Mouse (Mus musculus) adrenal gland, postnatal 36 days (tissue): ENCODE data around the gene Epor. TPM values are rescaled to one million over a fixed set of nuclear protein-coding genes. Genes with fewer than 3 reads are reported as not detected.

Experiments
- DNase-seq, 2 experiments: peaks; one replicate each; pipeline ENCODE4 v3.0.0; 2021; ENCODE audit warnings: mixed read lengths in 1 of 2
- long read RNA-seq, 2 experiments: library from polyadenylated mRNA; stranded (forward); transcript quantifications; one replicate each; pipeline ENCODE4 v2.0.0; 2021; ENCODE audit warnings: borderline sequencing depth in 2 of 2
- total RNA-seq, 2 experiments: library from RNA; stranded (reverse); gene quantifications; 2 replicates each; pipeline ENCODE4 v1.2.3; 2021

Epor gene
- 1 to 10 TPM; 1.9 to 2.0 TPM for total RNA-seq
- long read RNA-seq, experiment 1, partial matches to known transcripts: 2 of 4 reads
- long read RNA-seq, experiment 1, other reads (novel, unspliced or antisense): 0 of 4 reads
- long read RNA-seq, experiment 2, partial matches to known transcripts: 1 of 1 reads
- long read RNA-seq, experiment 2, other reads (novel, unspliced or antisense): 0 of 1 reads

- DNase-seq: peak; percentile 37 to 73
These were observed at the start of gene Epor for GRCm38 (mm10) chr9:21963417-21963816. Epor (minus strand) TSS chr9:21963506.

DNA sequence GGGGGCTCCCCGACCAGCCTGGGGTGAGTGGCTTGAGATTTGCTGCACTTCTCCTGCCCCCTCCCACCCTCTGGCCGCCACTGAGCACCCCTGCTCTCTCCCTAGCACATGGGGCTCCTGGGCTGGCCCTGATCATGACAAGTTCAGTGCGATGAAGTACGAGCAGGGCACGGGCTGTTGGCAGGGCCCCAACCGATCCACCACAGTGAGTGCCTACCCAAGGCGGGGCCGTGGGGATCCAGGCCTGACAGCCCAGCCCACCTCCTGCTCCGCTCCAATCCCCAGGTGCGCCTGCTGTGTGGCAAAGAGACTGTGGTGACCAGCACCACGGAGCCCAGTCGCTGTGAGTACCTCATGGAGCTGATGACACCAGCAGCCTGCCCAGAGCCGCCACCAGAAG, 49.4 kb upstream of the Epor start:
- DNase-seq: no peak

- DNase-seq: no peak
These were observed 47.7 kb upstream of the Epor start for GRCm38 (mm10) chr9:22011055-22011454.

DNA sequence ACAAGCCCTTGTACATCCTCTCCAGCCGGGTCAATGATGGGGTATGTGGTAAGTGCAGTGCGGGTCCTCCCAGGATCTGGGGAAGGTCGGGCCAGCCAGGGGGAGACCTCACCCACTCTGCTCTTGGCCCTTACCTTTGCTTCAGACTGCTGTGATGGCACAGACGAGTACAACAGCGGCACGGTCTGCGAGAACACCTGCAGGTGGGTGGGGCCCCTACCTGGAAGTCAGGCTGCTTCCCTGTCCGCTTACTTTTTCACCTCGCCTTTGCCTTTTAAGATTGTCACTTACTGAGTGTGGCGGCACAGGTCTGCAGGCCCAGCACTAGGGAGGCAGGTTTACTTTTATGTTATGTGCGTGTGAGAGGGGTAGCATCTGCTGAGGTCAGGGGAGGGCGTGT, 41.2 kb upstream of the Epor start:
- no peak for DNase-seq

- DNase-seq: peak; percentile 32 to 39
These were observed 39.9 kb upstream of the Epor start for GRCm38 (mm10) chr9:22003163-22003554.

DNA sequence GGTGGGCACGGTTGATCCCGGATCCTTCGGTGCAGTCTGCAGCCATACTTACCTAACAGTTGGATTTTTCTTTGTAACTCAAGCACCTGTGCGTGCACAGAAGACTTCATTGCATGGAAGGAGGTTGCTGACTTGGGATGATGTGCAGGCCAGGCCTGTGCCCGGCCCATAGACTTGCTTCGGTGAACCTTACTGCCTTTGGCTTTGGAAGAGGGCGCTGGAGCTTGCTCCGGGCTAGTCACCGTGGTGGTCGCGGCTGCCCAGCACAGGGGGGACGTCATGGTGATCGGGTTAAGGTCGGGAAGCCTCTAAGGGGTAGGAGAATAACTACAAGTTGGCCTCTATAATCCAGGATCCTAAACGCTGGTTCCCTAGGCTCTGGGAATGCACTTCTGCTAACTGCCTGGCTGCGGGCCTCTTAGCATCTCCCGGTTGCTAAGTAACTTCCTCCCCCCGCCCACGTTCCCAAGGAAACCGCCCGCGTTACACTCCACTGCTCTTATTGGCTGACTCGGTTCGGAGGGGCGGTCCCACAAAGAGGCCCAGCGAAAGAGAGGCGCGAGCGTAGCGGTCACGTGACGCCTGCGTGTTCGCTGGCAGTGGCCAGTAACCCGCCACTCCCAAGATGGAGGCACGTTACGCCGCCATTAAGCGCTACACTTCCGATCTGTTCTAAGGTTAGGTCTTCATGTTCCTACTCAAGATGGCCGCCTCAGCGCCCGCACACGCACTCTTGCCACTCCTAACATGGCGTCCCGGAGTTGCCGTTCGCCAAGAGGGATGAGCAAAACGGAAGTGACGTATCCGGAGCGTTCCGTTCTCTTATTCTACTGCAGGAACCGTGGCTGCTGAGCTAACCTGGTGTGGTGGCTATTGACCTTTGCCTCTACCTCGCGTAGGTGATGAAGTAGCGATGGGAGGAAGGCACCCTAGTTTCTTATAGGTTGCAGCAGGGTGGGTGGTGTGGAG, 39.2 kb upstream of the Epor start, which contains the start of the genes Ccdc151 and Prkcsh:
Gene Ccdc151 (minus strand): TSS at position 441 of the 969 bp plus-strand sequence.
Gene Prkcsh (plus strand): TSS at position 613 of the 969 bp plus-strand sequence.
- peak; percentile 99 for DNase-seq

DNA sequence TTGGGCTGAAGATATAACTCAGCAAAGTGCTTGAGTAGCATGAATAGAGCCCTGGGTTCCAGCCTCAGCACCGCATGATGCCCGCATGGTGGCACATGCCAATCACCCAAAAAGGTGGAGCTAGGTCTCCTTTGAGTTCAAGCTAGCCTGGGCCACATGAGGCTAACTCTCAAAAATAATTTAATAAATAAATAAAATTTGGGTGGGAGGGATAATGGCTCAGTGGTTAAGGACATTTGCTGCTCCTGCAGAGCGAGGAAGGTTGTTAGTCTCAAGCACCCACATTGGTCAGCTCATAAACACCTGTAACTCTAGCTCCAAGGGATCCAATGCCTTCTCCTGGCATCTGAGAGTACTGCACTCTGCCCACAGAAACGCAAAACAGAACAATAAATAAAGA, 38.3 kb upstream of the Epor start:
- no peak for DNase-seq

GRCm38 (mm10) chr9:22000296-22000695, 37.0 kb upstream of the Epor start:
- DNase-seq: peak; percentile 38 to 67

GRCm38 (mm10) chr9:21996178-21996867, 33.0 kb upstream of the Epor start:
- DNase-seq: no peak

GRCm38 (mm10) chr9:21992227-21992626, 28.9 kb upstream of the Epor start:
- DNase-seq: no peak

- peak; percentile 91 to 93 for DNase-seq
These were observed 26.2 kb upstream of the Epor start, which contains the start of gene Rgl3 for GRCm38 (mm10) chr9:21989230-21990110. Rgl3 (minus strand) TSS chr9:21989446.

DNA sequence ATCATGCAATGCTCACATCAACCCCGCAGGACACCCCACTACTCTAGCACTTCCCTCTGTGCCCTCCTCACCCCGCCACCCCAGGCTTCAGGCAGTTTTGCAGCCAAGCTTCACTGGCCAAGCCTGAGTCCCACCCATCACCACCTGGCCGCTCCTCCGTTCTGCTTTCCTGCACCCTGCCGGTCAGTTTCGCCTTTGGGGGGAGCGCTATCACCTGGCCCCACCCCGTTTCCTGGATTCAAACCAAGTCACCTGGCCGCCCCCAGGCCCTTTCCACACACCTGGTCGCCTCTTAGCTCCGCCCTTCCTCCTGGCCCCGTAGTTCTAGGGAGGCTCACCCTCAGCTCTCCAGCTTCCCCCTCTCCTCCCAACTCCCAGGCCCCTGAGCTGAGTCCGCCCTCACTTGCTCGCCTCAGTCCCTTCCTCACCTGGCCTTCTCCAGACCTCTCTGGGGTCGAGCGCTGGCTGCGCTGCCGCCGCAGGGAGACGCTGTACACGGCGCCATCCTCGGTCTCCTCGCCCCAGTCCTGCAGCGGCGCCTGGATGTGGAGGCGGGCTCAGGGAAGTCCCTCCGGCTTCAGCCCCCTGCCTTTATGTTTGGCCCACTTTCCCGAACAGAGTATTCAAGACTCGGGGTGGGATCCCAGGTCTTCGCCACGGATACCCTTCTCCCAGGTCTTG, 25.3 kb upstream of the Epor start:
- peak in 1 of 2 experiments; percentile 32 for DNase-seq

DNA sequence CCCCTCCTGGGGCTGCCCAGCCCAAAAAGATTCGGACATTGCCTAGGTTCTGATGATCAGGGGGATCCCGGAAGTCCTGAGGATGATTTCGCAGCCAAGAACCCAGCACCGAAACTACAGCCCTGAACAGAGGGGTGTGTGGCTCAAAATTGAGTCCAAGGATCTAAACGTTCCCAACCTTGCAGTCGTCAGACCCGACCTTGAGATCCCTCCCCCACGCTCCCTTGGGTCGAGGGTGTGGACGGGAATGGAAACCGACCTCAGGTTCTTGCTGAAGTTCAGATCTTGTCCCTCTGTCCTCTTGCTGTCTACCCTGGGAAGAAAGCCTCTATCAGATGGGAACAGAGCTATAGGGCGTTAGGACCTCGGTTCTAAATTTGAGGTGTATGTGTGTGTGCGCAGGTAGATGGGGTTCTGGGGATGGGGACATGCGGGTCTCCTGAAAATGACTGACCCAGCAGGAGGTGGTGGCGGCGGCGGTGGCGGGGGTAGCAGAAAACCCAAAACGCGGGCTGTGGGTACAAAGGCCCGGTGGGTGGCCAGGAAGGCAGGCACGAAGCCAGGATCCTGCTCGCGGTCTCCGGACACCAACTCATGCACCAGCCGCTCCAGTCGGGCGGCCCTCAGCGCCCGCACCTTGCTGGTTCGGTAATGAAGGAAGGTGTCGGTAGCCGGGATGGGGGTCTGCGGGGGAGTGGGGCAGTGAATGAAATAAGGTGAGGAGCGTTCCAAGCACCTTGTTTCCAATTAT, 24.5 kb upstream of the Epor start:
- DNase-seq: peak; percentile 40 to 58

DNA sequence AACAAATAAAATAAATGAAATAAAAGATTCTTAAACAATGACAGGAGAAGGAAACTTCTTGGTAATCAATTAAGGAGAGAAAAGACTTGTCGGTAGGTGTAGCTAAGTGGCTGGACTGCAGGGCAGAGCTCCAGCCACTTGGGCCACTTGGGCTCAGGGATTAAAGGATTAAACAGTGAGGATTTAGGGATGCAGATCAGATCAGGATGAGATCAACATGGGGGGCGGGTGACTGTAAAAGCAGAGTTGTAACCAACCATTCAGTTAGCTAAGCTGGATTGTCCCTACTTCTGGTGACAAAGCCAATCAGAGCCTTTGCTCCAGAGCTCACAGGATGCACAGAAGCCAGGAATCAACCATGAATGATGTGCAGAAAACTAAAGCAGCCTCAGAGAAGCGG, 20.6 kb upstream of the Epor start:
- DNase-seq: no peak

DNA sequence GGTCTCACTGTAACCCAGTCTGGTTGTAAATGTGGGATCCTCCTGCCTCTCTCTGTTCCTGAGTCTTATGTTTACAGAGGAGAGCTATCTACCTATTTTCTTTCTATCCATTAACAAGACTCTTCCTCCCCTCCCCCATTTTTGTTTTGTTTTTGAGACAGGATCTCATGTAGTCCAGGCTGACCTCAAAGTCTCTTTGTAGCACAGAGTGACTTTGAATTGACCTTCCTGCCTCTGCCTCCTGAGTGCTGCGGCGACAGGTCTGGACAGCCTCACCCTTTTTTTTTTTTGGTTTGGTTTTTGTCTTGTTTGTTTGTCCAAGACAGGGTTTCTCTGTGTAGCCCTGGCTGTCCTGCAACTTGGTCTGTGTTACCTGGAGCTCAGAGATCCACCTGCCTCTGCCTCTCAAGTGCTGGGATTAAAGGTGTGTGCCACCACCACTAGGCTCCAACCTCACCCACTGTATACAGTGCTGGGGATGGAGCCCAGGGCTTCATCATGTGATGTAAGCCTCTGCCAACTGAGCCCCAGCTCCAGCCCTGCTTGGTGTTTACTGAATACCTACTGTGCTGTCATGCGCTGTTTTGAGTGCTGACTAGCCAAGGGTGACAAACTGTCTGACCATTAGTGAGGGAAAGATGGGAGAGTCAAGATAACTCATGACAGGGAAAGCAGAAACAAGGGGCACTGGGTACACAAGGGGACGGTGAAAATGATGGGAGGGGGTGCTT, 15.3 kb upstream of the Epor start:
- DNase-seq: no peak

DNA sequence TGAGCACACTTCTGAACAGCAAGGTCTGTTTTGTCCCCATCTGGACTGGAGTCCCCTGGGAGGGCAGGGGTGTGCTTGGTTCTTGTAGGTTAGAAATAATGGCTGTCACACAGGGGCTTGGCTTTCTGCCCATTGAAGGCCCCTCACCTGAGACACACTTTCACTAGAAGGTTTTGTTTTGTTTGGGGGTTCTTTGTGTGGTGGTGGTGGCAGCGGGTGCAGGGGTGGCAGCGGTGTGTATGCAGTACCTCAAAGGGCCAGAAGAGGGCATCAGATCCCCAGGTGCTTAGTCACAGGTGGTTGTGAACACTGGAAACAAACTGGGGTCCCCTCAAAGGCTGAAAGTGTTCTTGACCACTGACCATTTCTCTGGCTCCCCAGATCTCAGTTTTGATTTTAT, 14.7 kb upstream of the Epor start:
- DNase-seq: peak; percentile 55 to 67

DNA sequence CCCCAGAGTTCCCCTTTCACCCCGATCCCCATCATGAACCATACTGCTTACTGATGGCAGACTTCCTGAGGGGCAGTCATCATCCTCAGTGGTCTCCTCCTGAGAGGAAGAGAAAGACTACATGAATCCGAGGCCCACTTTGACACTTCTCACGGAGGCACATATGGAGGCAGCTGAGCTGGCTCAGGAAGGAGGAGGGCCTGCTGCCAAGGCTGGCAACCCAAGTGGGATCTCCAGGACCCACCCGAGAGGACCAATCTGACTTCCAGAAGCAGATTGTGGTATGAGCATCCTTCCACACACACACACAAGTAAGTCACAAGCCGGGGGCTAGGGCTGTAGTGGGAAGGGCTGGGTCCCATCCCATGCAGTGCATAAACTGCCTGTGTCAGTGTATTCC, 14.0 kb upstream of the Epor start:
- DNase-seq: no peak

GRCm38 (mm10) chr9:21976626-21977175, 13.4 kb upstream of the Epor start:
- no peak for DNase-seq

- DNase-seq: no peak
These were observed 6.0 kb upstream of the Epor start for GRCm38 (mm10) chr9:21969304-21969703.
